In the genomic region with DNA sequence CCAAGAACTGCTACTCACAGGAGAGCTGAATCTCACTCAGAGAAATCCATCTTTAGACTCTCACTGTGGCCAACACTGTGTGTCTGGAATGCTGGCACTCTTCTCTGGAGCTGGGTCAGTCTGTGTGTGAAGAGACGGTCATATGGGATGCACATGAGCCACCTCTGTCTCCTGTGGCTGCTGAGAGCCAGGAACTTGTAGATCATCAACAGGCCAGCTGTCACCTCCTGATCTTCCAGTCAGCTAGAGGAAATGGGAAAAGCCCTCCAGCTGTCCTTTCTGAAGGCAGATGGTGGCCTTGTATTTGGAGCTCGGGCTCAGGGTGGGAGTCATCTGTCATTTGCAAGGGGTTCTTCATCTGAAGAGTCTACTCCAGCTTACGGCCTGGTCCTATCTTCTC, we compare ENCODE assay signal across 22 mouse cellular contexts.
DNase-seq lines count a peak whose midpoint lies in the region; ATAC-seq lines count a peak whose summit lies in the region.
"Had no signal": no experiment of that assay in that cellular context is flagged by ENCODE, and none has a peak within 500 bp of the region (broad histone marks: within the 10 kb centered on the region; RNA-seq: fewer than 3 reads in every experiment).

No protein-coding gene starts in this region.

- peaks cover 19% of the 10 kb centered on the region for H3K4me1 ChIP-seq in embryonic facial prominence, embryonic 14.5 days (ENCODE audit: control insufficient read depth, insufficient read depth, low read length)
- H3K4me1 ChIP-seq in embryonic facial prominence, embryonic 10.5 days, result peaks cover 22% of the 10 kb centered on the region
- H3K4me1 ChIP-seq: liver, embryonic 15.5 days; megakaryocyte, embryonic 14.5 days had no signal

- no peaks in the 10 kb centered on the region for H3K36me3 ChIP-seq in embryonic facial prominence, embryonic 14.5 days (ENCODE audit: control insufficient read depth, insufficient read depth, low read length)
- no peaks in the 10 kb centered on the region for H3K36me3 ChIP-seq in embryonic facial prominence, embryonic 10.5 days (replicated peaks)
- H3K36me3 ChIP-seq: embryonic facial prominence, embryonic 15.5 days; G1E; heart, embryonic 13.5 days; limb, embryonic 15.5 days; liver, embryonic 15.5 days; midbrain, embryonic 15.5 days had no signal

- H3K9me3 ChIP-seq in embryonic facial prominence, embryonic 14.5 days (ENCODE audit: control insufficient read depth, low read length), result no peaks in the 10 kb centered on the region
- no peaks in the 10 kb centered on the region for H3K9me3 ChIP-seq in embryonic facial prominence, embryonic 10.5 days
- H3K9me3 ChIP-seq: embryonic facial prominence, embryonic 15.5 days; heart, embryonic 13.5 days; limb, embryonic 15.5 days; liver, embryonic 15.5 days; midbrain, embryonic 15.5 days had no signal

- H3K27ac ChIP-seq in embryonic facial prominence, embryonic 14.5 days (replicated peaks; ENCODE audit: low read depth, low read length), result no peak overlapping the region
- H3K27ac ChIP-seq in embryonic facial prominence, embryonic 10.5 days (replicated peaks), result no peak overlapping the region
- H3K27ac ChIP-seq: embryonic facial prominence, embryonic 15.5 days; limb, embryonic 15.5 days; liver, embryonic 15.5 days; midbrain, embryonic 15.5 days; stomach, postnatal 0 days had no signal

- no peak overlapping the region for H3K4me3 ChIP-seq in embryonic facial prominence, embryonic 14.5 days (ENCODE audit: low read depth, low read length)
- H3K4me3 ChIP-seq in embryonic facial prominence, embryonic 10.5 days, result no peak overlapping the region
- H3K4me3 ChIP-seq: embryonic facial prominence, embryonic 15.5 days; heart, embryonic 13.5 days; limb, embryonic 15.5 days; liver, embryonic 15.5 days; megakaryocyte, embryonic 14.5 days; midbrain, embryonic 15.5 days had no signal

- H3K4me2 ChIP-seq in embryonic facial prominence, embryonic 14.5 days (ENCODE audit: low read depth, low read length), result no peak overlapping the region
- H3K4me2 ChIP-seq: embryonic facial prominence, embryonic 15.5 days; heart, embryonic 13.5 days; limb, embryonic 15.5 days; liver, embryonic 15.5 days; midbrain, embryonic 15.5 days had no signal

- H3K9ac ChIP-seq in embryonic facial prominence, embryonic 14.5 days (ENCODE audit: low read depth, low read length), result no peak overlapping the region
- H3K9ac ChIP-seq: embryonic facial prominence, embryonic 15.5 days; forebrain, postnatal 0 days; heart, embryonic 13.5 days; limb, embryonic 15.5 days; liver, embryonic 15.5 days; midbrain, embryonic 15.5 days had no signal

- ATAC-seq in embryonic facial prominence, embryonic 14.5 days (ENCODE audit: low read depth), result peak; percentile 45; the same call in 1 of the 2 replicates
- ATAC-seq: forebrain, postnatal 0 days; midbrain, embryonic 15.5 days had no signal

- WGBS in embryonic facial prominence, embryonic 14.5 days, result 55% methylated on average over 3 of the region's 3 CpGs
- 79% methylated on average over 3 of the region's 3 CpGs for WGBS in embryonic facial prominence, embryonic 10.5 days

- H3K27me3 ChIP-seq in embryonic facial prominence, embryonic 14.5 days (replicated peaks; ENCODE audit: control insufficient read depth, insufficient read depth, low read length), result no peaks in the 10 kb centered on the region
- no peaks in the 10 kb centered on the region for H3K27me3 ChIP-seq in embryonic facial prominence, embryonic 10.5 days (replicated peaks; ENCODE audit: low read depth, poor library complexity, severe bottlenecking)
- H3K27me3 ChIP-seq: embryonic facial prominence, embryonic 15.5 days; limb, embryonic 15.5 days; liver, embryonic 15.5 days; megakaryocyte, embryonic 14.5 days; midbrain, embryonic 15.5 days had no signal

- DNase-seq in embryonic facial prominence, embryonic 14.5 days (ENCODE audit: low spot score), result peak; percentile 70
- DNase-seq in embryonic facial prominence, embryonic 10.5 days (ENCODE audit: low spot score), result no peak
- DNase-seq in kidney, adult 11 months, result peak; percentile 29
- no peak for DNase-seq in kidney, adult 18-20 months
- peak; percentile 6 for DNase-seq in adipocyte (ENCODE audit: low spot score)
- DNase-seq in kidney, postnatal 10 days, result peak; percentile 65
- DNase-seq in adrenal gland, adult (ENCODE audit: inconsistent age in 2 of 2, low spot score in 1 of 2), result no peak
- no peak for DNase-seq in adrenal gland, postnatal 14 days
- DNase-seq: cerebellum, adult 8-10 months; forebrain, postnatal 0 days; heart, postnatal 36 days; lung, postnatal 14 days; right cerebral cortex, adult 18-20 months; thymus, postnatal 25 days had no signal

Comparison
In these comparisons a context has a peak if more than half of its experiments do, and no peak if none do; other contexts are left out.
1. DNase-seq: peak in embryonic facial prominence, embryonic 14.5 days (single experiment), kidney, adult 11 months (single experiment), adipocyte (single experiment) and kidney, postnatal 10 days (single experiment); none in embryonic facial prominence, embryonic 10.5 days (single experiment), kidney, adult 18-20 months (single experiment), adrenal gland, adult (0 of 2) and adrenal gland, postnatal 14 days (single experiment).